Mouse (Mus musculus) CH12.LX (cell line): ENCODE measurements around the gene Daam1. TPM values are rescaled to one million over a fixed set of nuclear protein-coding genes. Genes with fewer than 3 reads are reported as not detected.
A peak's percentile ranks its signal among the peaks of the same experiment; 100 is the strongest.

Source experiments
- DNase-seq: peaks from one replicate; pipeline ENCODE4 v3.0.0-alpha.2; 2013; ENCODE audit errors: extremely low read depth
- H3K27ac ChIP-seq: 2 replicates; pipeline ENCODE4 v1.5.1; 2012; ENCODE audit warnings: low read depth, mild to moderate bottlenecking, control low read depth, moderate library complexity; ENCODE audit not compliant: insufficient read depth
- H3K27me3 ChIP-seq: replicated peaks from 2 replicates; pipeline ENCODE3; 2012; ENCODE audit warnings: inconsistent platforms
- H3K36me3 ChIP-seq, 2 experiments: replicated peaks in 1 of 2; 2 replicates each; pipeline versions ENCODE3 to v1.6.1; 2012; ENCODE audit warnings: inconsistent platforms in 1 of 2, low read length in 1 of 2, mild to moderate bottlenecking in 1 of 2, mixed read lengths in 1 of 2, moderate library complexity in 1 of 2; ENCODE audit not compliant: control insufficient read depth in 1 of 2, insufficient read depth in 1 of 2
- H3K4me1 ChIP-seq, 2 experiments: 2 replicates each; pipeline ENCODE4 v1.6.1; 2012; ENCODE audit warnings: inconsistent platforms in 1 of 2, moderate library complexity in 1 of 2; ENCODE audit not compliant: insufficient read depth in 2 of 2, control insufficient read depth in 1 of 2
- H3K4me2 ChIP-seq: 2 replicates; pipeline ENCODE4 v1.6.1; 2012; ENCODE audit warnings: low read depth, mild to moderate bottlenecking, control low read depth; ENCODE audit not compliant: poor library complexity, insufficient read depth, severe bottlenecking
- H3K4me3 ChIP-seq, 3 experiments: fragments of 150-350 bp in 1 of 3; sonication (generic) in 1 of 3; replicated peaks in 1 of 3; 2 replicates each; pipeline versions ENCODE3 to v1.5.1; 2011 to 2012; ENCODE audit warnings: low read depth in 2 of 3, low read length in 2 of 3, mild to moderate bottlenecking in 2 of 3, moderate library complexity in 2 of 3, control low read depth in 1 of 3, improper control_type of control experiment in 1 of 3, inconsistent platforms in 1 of 3, mixed read lengths in 1 of 3; ENCODE audit not compliant: poor library complexity in 1 of 3
- H3K79me2 ChIP-seq: replicated peaks from 2 replicates; pipeline ENCODE4 v1.6.1; 2012; ENCODE audit warnings: mild to moderate bottlenecking, moderate library complexity; ENCODE audit not compliant: control insufficient read depth, poor library complexity, insufficient read depth, severe bottlenecking; ENCODE audit errors: extremely low read depth
- H3K9ac ChIP-seq: 2 replicates; pipeline ENCODE4 v1.6.1; 2012; ENCODE audit warnings: low read depth, mild to moderate bottlenecking, control low read depth, moderate library complexity; ENCODE audit not compliant: insufficient read depth
- H3K9me3 ChIP-seq: replicated peaks from 2 replicates; pipeline ENCODE3; 2012; ENCODE audit warnings: low read length, inconsistent platforms, mixed read lengths
- BHLHE40 ChIP-seq: IDR thresholded peaks from 2 replicates; pipeline ENCODE4 v1.6.1; 2011; ENCODE audit warnings: mild to moderate bottlenecking, low read depth, low read length, improper control_type of control experiment
- CHD1 ChIP-seq: IDR thresholded peaks from 2 replicates; pipeline ENCODE4 v1.6.1; 2012; ENCODE audit warnings: low read depth, low read length, improper control_type of control experiment, inconsistent platforms
- CHD2 ChIP-seq: IDR thresholded peaks from 2 replicates; pipeline ENCODE4 v1.6.1; 2011; ENCODE audit warnings: low read length, improper control_type of control experiment
- CTCF ChIP-seq, 2 experiments: IDR thresholded peaks in 1 of 2; conservative IDR thresholded peaks in 1 of 2; 2 replicates each; pipeline ENCODE4 v1.5.1; 2011 to 2012; ENCODE audit warnings: low read depth in 2 of 2, low read length in 2 of 2, improper control_type of control experiment in 1 of 2, inconsistent platforms in 1 of 2, mild to moderate bottlenecking in 1 of 2, moderate library complexity in 1 of 2
- E2F4 ChIP-seq: IDR thresholded peaks from 2 replicates; pipeline ENCODE4 v1.6.1; 2011; ENCODE audit warnings: low read depth, low read length, improper control_type of control experiment; ENCODE audit not compliant: insufficient replicate concordance
- ELF1 ChIP-seq: IDR thresholded peaks from 2 replicates; pipeline ENCODE4 v1.6.1; 2014; ENCODE audit warnings: low read depth, mild to moderate bottlenecking, inconsistent platforms, low read length, improper control_type of control experiment
- ETS1 ChIP-seq: conservative IDR thresholded peaks from 2 replicates; pipeline ENCODE4 v1.6.1; 2012; ENCODE audit warnings: low read depth, mild to moderate bottlenecking, inconsistent platforms, low read length, improper control_type of control experiment, moderate library complexity
- IRF4 ChIP-seq: IDR thresholded peaks from 2 replicates; pipeline ENCODE4 v1.6.1; 2014; ENCODE audit warnings: low read depth, mild to moderate bottlenecking, inconsistent platforms, low read length, improper control_type of control experiment
- MAFK ChIP-seq: IDR thresholded peaks from 2 replicates; pipeline ENCODE4 v1.6.1; 2011; ENCODE audit warnings: low read length, improper control_type of control experiment; ENCODE audit not compliant: insufficient replicate concordance
- MAX ChIP-seq: IDR thresholded peaks from 2 replicates; pipeline ENCODE4 v1.6.1; 2011; ENCODE audit warnings: low read length, improper control_type of control experiment
- MAZ ChIP-seq: IDR thresholded peaks from 2 replicates; pipeline ENCODE4 v1.6.1; 2012; ENCODE audit warnings: low read depth, mild to moderate bottlenecking, inconsistent platforms, low read length, improper control_type of control experiment, moderate library complexity
- MEF2A ChIP-seq: IDR thresholded peaks from 2 replicates; pipeline ENCODE4 v1.6.1; 2014; ENCODE audit warnings: low read depth, mild to moderate bottlenecking, inconsistent platforms, low read length, improper control_type of control experiment, borderline replicate concordance
- MXI1 ChIP-seq: IDR thresholded peaks from 2 replicates; pipeline ENCODE4 v1.6.1; 2011; ENCODE audit warnings: mild to moderate bottlenecking, low read depth, low read length, improper control_type of control experiment
- NELFE ChIP-seq: IDR thresholded peaks from 2 replicates; pipeline ENCODE4 v1.6.1; 2011; ENCODE audit warnings: low read depth, low read length, improper control_type of control experiment
- PAX5 ChIP-seq: IDR thresholded peaks from 2 replicates; pipeline ENCODE4 v1.6.1; 2012; ENCODE audit warnings: low read length, inconsistent platforms, mixed read lengths
- POLR2AphosphoS2 ChIP-seq: IDR thresholded peaks from 2 replicates; pipeline ENCODE4 v1.6.1; 2011; ENCODE audit warnings: low read depth, low read length, improper control_type of control experiment
- RAD21 ChIP-seq: IDR thresholded peaks from 2 replicates; pipeline ENCODE4 v1.6.1; 2011; ENCODE audit warnings: low read depth, mild to moderate bottlenecking, low read length, improper control_type of control experiment, moderate library complexity
- SMC3 ChIP-seq: IDR thresholded peaks from 2 replicates; pipeline ENCODE4 v1.6.1; 2011; ENCODE audit warnings: low read depth, low read length, improper control_type of control experiment
- ZC3H11A ChIP-seq: IDR thresholded peaks from 2 replicates; pipeline ENCODE4 v1.6.1; 2012; ENCODE audit warnings: low read depth, mild to moderate bottlenecking, inconsistent platforms, low read length, improper control_type of control experiment
- ZMIZ1 ChIP-seq: IDR thresholded peaks from 2 replicates; pipeline ENCODE4 v1.6.1; 2012; ENCODE audit warnings: low read depth, mild to moderate bottlenecking, inconsistent platforms, low read length, improper control_type of control experiment
- dilution Hi-C: fragments of 300-500 bp; cut with MboI; formaldehyde crosslinking; loops from 2 replicates; pipeline ENCODE4 v1.14.3; 2020; ENCODE audit warnings: low sequenced_read_pairs; ENCODE audit not compliant: extremely low pct_unique_long_range_greater_than_20kb, extremely low pct_ligation_motif_present
- in situ Hi-C: fragments of 300-500 bp; cut with MboI; formaldehyde crosslinking; loops from 3 replicates; pipeline ENCODE4 v1.14.3; 2019; ENCODE audit warnings: low sequenced_read_pairs, low pct_ligation_motif_present, low pct_unique_long_range_greater_than_20kb, mixed read lengths
- polyA plus RNA-seq: library from polyadenylated mRNA; unstranded; fragments of >175 nt; gene quantifications from 2 replicates; pipeline ENCODE4 v1.2.1, GENCODE M21; 2012; ENCODE audit warnings: low read depth; ENCODE audit not compliant: insufficient read length
- total RNA-seq, 2 experiments: library from RNA; depleted of rRNA; stranded (reverse); fragments of 300-350 nt in 1 of 2; fragments of >200 nt in 1 of 2; gene quantifications; 2 replicates each; pipeline ENCODE4 v1.2.3; 2012 to 2014

Gene Daam1
- total and polyA plus RNA-seq, 3 experiments: 10.7 to 27.9 (median 23.6) TPM

GRCm38 (mm10) chr12:71980746-71981145 lies 149.9 kb downstream of the Daam1 start:
- no peak for TF ChIP-seq CHD1
- TF ChIP-seq CHD2: no peak
- TF ChIP-seq MAZ: no peak
- TF ChIP-seq PAX5: no peak
- no peak for TF ChIP-seq MAFK
- TF ChIP-seq NELFE: no peak
- no peak for TF ChIP-seq E2F4
- TF ChIP-seq MAX: no peak
- TF ChIP-seq ELF1: no peak
- no peak for TF ChIP-seq POLR2AphosphoS2
- TF ChIP-seq ZC3H11A: no peak
- TF ChIP-seq IRF4: no peak
- no peak for TF ChIP-seq MXI1
- no peak for TF ChIP-seq ETS1
- no peak for TF ChIP-seq SMC3
- Histone ChIP-seq H3K27ac (no peak overlapping the region), H3K4me3 (no peak overlapping the region), H3K4me2 (no peak overlapping the region), H3K9ac (no peak overlapping the region), H3K79me2 (no peaks in the 10 kb centered on the region), H3K27me3 (no peaks in the 10 kb centered on the region), H3K36me3 (peaks cover 39 to 89% of the 10 kb centered on the region in 2 experiments), H3K9me3 (no peaks in the 10 kb centered on the region), H3K4me1 (peaks cover 6 to 66% of the 10 kb centered on the region in 2 experiments)
- dilution Hi-C loops: no loop called here
- in situ Hi-C loops: no loop called here
- no peak for DNase-seq

DNA sequence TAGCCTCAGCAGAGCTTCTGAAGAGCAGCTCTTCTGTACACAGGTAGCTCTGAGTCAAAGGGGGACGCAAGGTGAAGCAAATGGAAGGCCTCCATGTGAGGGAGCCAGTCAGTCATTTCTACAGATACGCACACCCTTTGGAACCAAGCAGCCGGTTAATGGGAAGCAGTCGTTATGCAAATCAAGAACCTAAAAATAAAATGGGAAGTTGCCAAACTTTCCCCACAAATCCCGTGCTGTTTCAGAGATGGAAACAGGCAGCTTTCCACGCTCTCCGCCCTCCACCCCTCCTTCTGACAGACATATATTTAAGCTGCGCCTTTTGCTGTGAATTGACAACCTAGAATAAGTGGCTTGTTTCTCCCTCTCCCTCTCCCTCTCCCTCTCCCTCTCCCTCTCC lies 150.4 kb downstream of the Daam1 start:
- no peaks in the 10 kb centered on the region for H3K79me2 ChIP-seq
- no peak overlapping the region for H3K27ac ChIP-seq
- H3K9me3 ChIP-seq: no peaks in the 10 kb centered on the region
- dilution Hi-C loops (no loop called here), in situ Hi-C loops (no loop called here)
- peaks cover 36 to 89% of the 10 kb centered on the region in 2 experiments for H3K36me3 ChIP-seq
- no peak for DNase-seq
- no peak overlapping the region for H3K9ac ChIP-seq
- no peaks in the 10 kb centered on the region for H3K27me3 ChIP-seq
- TF ChIP-seq BHLHE40: 0 out of 2 replicates have a peak, but pooled peaks have one; percentile 19
- 0 out of 2 replicates have a peak, but pooled peaks have one; percentile 37 for TF ChIP-seq MEF2A
- no peak for TF ChIP-seq ZMIZ1
- TF ChIP-seq RAD21: peak; percentile 15
- 0 out of 4 replicates have a peak, but pooled peaks of 1 of the 2 experiments have one; percentile 11 for TF ChIP-seq CTCF (conservative IDR thresholded peaks at IDR 0.05 in 1 of 2, IDR thresholded peaks at IDR 0.05 in 1 of 2; ENCODE audit: low read depth in 2 of 2, low read length in 2 of 2)
- TF ChIP-seq ETS1: no peak
- TF ChIP-seq SMC3: 0 out of 2 replicates have a peak, but pooled peaks have one; percentile 8
- no peak overlapping the region for H3K4me2 ChIP-seq
- H3K4me3 ChIP-seq: no peak overlapping the region
- peaks cover 6 to 61% of the 10 kb centered on the region in 2 experiments for H3K4me1 ChIP-seq
